Mouse (Mus musculus) lung, postnatal 0 days (tissue): ENCODE measurements around the gene Ppp1r14d.

ENCODE experiments used
- CTCF ChIP-seq: IDR thresholded peaks from 2 replicates; pipeline ENCODE4 v1.5.1; 2016; ENCODE audit warnings: antibody characterized with exemption, mild to moderate bottlenecking
- EP300 ChIP-seq: IDR thresholded peaks from 2 replicates; pipeline ENCODE4 v1.6.1; 2016; ENCODE audit warnings: antibody characterized with exemption, mild to moderate bottlenecking, control low read depth

DNA sequence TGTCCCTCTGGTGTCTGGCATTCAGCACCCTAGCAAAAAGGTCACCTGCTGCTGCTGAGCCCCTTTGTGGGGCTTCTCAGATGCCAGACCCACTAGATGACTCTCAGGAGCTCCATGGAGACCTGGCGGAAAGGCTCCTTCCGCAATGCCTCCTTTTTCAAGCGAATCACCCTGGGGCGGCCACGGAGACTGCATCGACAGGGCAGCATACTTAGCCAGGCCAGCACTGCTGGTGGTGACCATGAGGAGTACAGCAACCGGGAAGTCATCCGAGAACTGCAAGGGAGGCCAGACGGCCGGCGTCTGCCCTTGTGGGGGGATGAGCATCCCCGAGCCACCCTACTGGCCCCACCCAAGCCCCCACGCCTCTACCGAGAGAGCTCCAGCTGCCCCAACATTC lies 54.8 kb downstream of the Ppp1r14d start:
- TF ChIP-seq EP300 (no peak), CTCF (no peak)
